Mouse (Mus musculus) intestine, embryonic 16.5 days (tissue): ENCODE measurements at regions not wholly inside any gene's neighbourhood (a gene's known extent, or its start where the extent isn't known, plus 50 kb on each side); places are given as distances from the start of the nearest gene placed in this dataset.

ENCODE experiments used
- ATAC-seq: fragments of 200-750 bp; cut with Nextera tagmentation; 2 replicates; pipeline ENCODE4 v1.8.0; 2017; ENCODE audit warnings: moderate TSS enrichment, moderate library complexity
- H3K27ac ChIP-seq: fragments of 300-500 bp; sonication (generic); 2 replicates; pipeline ENCODE4 v1.5.1; 2014; ENCODE audit warnings: mild to moderate bottlenecking, low read length
- H3K27me3 ChIP-seq: fragments of 300-500 bp; sonication (generic); replicated peaks from 2 replicates; pipeline ENCODE4 v1.6.1; 2014; ENCODE audit warnings: low read length, control low read depth, mixed read lengths; ENCODE audit not compliant: control insufficient read depth, insufficient read depth
- H3K36me3 ChIP-seq: fragments of 300-500 bp; sonication (generic); 2 replicates; pipeline ENCODE4 v1.6.1; 2014; ENCODE audit warnings: low read length, control low read depth; ENCODE audit not compliant: control insufficient read depth, insufficient read depth
- H3K4me1 ChIP-seq: fragments of 300-500 bp; sonication (generic); 2 replicates; pipeline ENCODE4 v1.6.1; 2014; ENCODE audit warnings: low read length, control low read depth, mixed read lengths; ENCODE audit not compliant: control insufficient read depth, insufficient read depth
- H3K4me2 ChIP-seq: fragments of 300-500 bp; sonication (generic); 2 replicates; pipeline ENCODE4 v1.6.1; 2014; ENCODE audit warnings: low read depth, low read length, control low read depth
- H3K4me3 ChIP-seq: fragments of 300-500 bp; sonication (generic); 2 replicates; pipeline ENCODE4 v1.5.1; 2014; ENCODE audit warnings: mild to moderate bottlenecking, low read length
- H3K9ac ChIP-seq: fragments of 300-500 bp; sonication (generic); 2 replicates; pipeline ENCODE4 v1.6.1; 2014; ENCODE audit warnings: low read depth, low read length
- H3K9me3 ChIP-seq: fragments of 300-500 bp; sonication (generic); 2 replicates; pipeline ENCODE4 v1.6.1; 2016; ENCODE audit warnings: low read length, control low read depth; ENCODE audit not compliant: control insufficient read depth
- WGBS: fragments of 180-500 bp; shearing (Covaris S2); extraction: QIAGEN DNeasy Blood & Tissue Kit; methylation state at CpG from one replicate; pipeline ENCODE4 v1.1.7; 2014; 5-methylcytosine and 5-hydroxymethylcytosine counted together

GRCm38 (mm10) chr14:61889626-61890025, 282.4 kb downstream of the Kcnrg start:
- Histone ChIP-seq H3K27me3 (no peaks in the 10 kb centered on the region), H3K4me2 (no peak overlapping the region), H3K36me3 (no peaks in the 10 kb centered on the region), H3K4me3 (no peak overlapping the region), H3K27ac (no peak overlapping the region), H3K4me1 (no peaks in the 10 kb centered on the region), H3K9ac (no peak overlapping the region), H3K9me3 (no peaks in the 10 kb centered on the region)
- 78% methylated on average over 8 of the region's 8 CpGs for WGBS
- no peak for ATAC-seq

GRCm38 (mm10) chr14:61893786-61894185, 286.5 kb downstream of the Kcnrg start:
- no peaks in the 10 kb centered on the region for H3K36me3 ChIP-seq
- no peaks in the 10 kb centered on the region for H3K27me3 ChIP-seq
- 80% methylated on average over 3 of the region's 3 CpGs for WGBS
- H3K9me3 ChIP-seq: no peaks in the 10 kb centered on the region
- ATAC-seq: no peak
- no peaks in the 10 kb centered on the region for H3K4me1 ChIP-seq
- H3K27ac ChIP-seq: no peak overlapping the region
- H3K9ac ChIP-seq: no peak overlapping the region
- no peak overlapping the region for H3K4me2 ChIP-seq
- H3K4me3 ChIP-seq: no peak overlapping the region

GRCm38 (mm10) chr14:61896879-61897278, 289.6 kb downstream of the Kcnrg start:
- H3K36me3 ChIP-seq: no peaks in the 10 kb centered on the region
- no peaks in the 10 kb centered on the region for H3K27me3 ChIP-seq
- H3K9me3 ChIP-seq: no peaks in the 10 kb centered on the region
- no peak overlapping the region for H3K9ac ChIP-seq
- H3K4me2 ChIP-seq: no peak overlapping the region
- no peak overlapping the region for H3K27ac ChIP-seq
- H3K4me3 ChIP-seq: no peak overlapping the region
- ATAC-seq: no peak
- WGBS: 90% methylated on average over 5 of the region's 5 CpGs
- H3K4me1 ChIP-seq: no peaks in the 10 kb centered on the region

- no peak for ATAC-seq
- H3K9ac ChIP-seq: no peak overlapping the region
- H3K4me3 ChIP-seq: no peak overlapping the region
- WGBS: 84% methylated on average over 10 of the region's 10 CpGs
- no peaks in the 10 kb centered on the region for H3K36me3 ChIP-seq
- no peaks in the 10 kb centered on the region for H3K4me1 ChIP-seq
- H3K9me3 ChIP-seq: no peaks in the 10 kb centered on the region
- H3K27me3 ChIP-seq: no peaks in the 10 kb centered on the region
- no peak overlapping the region for H3K27ac ChIP-seq
- no peak overlapping the region for H3K4me2 ChIP-seq
Observed at GRCm38 (mm10) chr14:61898664-61899063, 291.4 kb downstream of the Kcnrg start.

GRCm38 (mm10) chr14:61904426-61905124, 297.3 kb downstream of the Kcnrg start:
- ATAC-seq: no peak
- no peaks in the 10 kb centered on the region for H3K36me3 ChIP-seq
- H3K9me3 ChIP-seq: no peaks in the 10 kb centered on the region
- no peaks in the 10 kb centered on the region for H3K27me3 ChIP-seq
- WGBS: 74% methylated on average over 4 of the region's 4 CpGs
- no peak overlapping the region for H3K9ac ChIP-seq
- H3K4me2 ChIP-seq: no peak overlapping the region
- no peaks in the 10 kb centered on the region for H3K4me1 ChIP-seq
- H3K27ac ChIP-seq: no peak overlapping the region
- no peak overlapping the region for H3K4me3 ChIP-seq

GRCm38 (mm10) chr14:61918113-61918512, 310.9 kb downstream of the Kcnrg start:
- no peaks in the 10 kb centered on the region for H3K4me1 ChIP-seq
- no peak overlapping the region for H3K27ac ChIP-seq
- no peaks in the 10 kb centered on the region for H3K27me3 ChIP-seq
- no peak overlapping the region for H3K4me2 ChIP-seq
- H3K9ac ChIP-seq: no peak overlapping the region
- H3K4me3 ChIP-seq: no peak overlapping the region
- ATAC-seq: no peak
- no peaks in the 10 kb centered on the region for H3K36me3 ChIP-seq
- H3K9me3 ChIP-seq: 0 out of 2 replicates have a peak, but pooled peaks cover 2% of the 10 kb centered on the region

GRCm38 (mm10) chr14:61931811-61932210, 324.6 kb downstream of the Kcnrg start:
- no peaks in the 10 kb centered on the region for H3K4me1 ChIP-seq
- H3K9me3 ChIP-seq: no peaks in the 10 kb centered on the region
- H3K4me3 ChIP-seq: no peak overlapping the region
- H3K27ac ChIP-seq: no peak overlapping the region
- H3K36me3 ChIP-seq: no peaks in the 10 kb centered on the region
- H3K9ac ChIP-seq: no peak overlapping the region
- no peak for ATAC-seq
- WGBS: 81% methylated on average over 8 of the region's 8 CpGs
- no peak overlapping the region for H3K4me2 ChIP-seq
- no peaks in the 10 kb centered on the region for H3K27me3 ChIP-seq

GRCm38 (mm10) chr14:61941682-61942081, 334.4 kb downstream of the Kcnrg start:
- H3K4me1 ChIP-seq: 0 out of 2 replicates have a peak, but pooled peaks cover 4% of the 10 kb centered on the region
- WGBS: 80% methylated on average over 7 of the region's 7 CpGs

GRCm38 (mm10) chr14:61945659-61946058, 338.4 kb downstream of the Kcnrg start:
- no peaks in the 10 kb centered on the region for H3K27me3 ChIP-seq
- H3K4me3 ChIP-seq: no peak overlapping the region
- no peak overlapping the region for H3K9ac ChIP-seq
- no peaks in the 10 kb centered on the region for H3K9me3 ChIP-seq
- no peaks in the 10 kb centered on the region for H3K36me3 ChIP-seq
- no peak overlapping the region for H3K4me2 ChIP-seq
- ATAC-seq: peak; percentile 55; the same call in 1 of the 2 replicates
- 37% methylated on average over 5 of the region's 5 CpGs for WGBS
- H3K27ac ChIP-seq: no peak overlapping the region
- peaks cover 15% of the 10 kb centered on the region; the same call in 1 of the 2 replicates for H3K4me1 ChIP-seq

More at GRCm38 (mm10) chr14:61941682-61942081, 334.4 kb downstream of the Kcnrg start:
- no peak for ATAC-seq
- no peak overlapping the region for H3K4me2 ChIP-seq
- H3K27ac ChIP-seq: no peak overlapping the region
- no peak overlapping the region for H3K4me3 ChIP-seq
- H3K36me3 ChIP-seq: no peaks in the 10 kb centered on the region
- no peaks in the 10 kb centered on the region for H3K9me3 ChIP-seq
- no peaks in the 10 kb centered on the region for H3K27me3 ChIP-seq
- no peak overlapping the region for H3K9ac ChIP-seq

GRCm38 (mm10) chr14:61949446-61949845, 342.2 kb downstream of the Kcnrg start:
- Histone ChIP-seq H3K27me3 (no peaks in the 10 kb centered on the region), H3K4me3 (no peak overlapping the region), H3K4me1 (peaks cover 15% of the 10 kb centered on the region; the same call in 1 of the 2 replicates), H3K36me3 (no peaks in the 10 kb centered on the region), H3K9me3 (no peaks in the 10 kb centered on the region), H3K27ac (no peak overlapping the region), H3K4me2 (no peak overlapping the region), H3K9ac (peak overlapping the region; percentile 6; the same call in 1 of the 2 replicates)
- ATAC-seq: no peak
- WGBS: 53% methylated on average over 6 of the region's 6 CpGs
